Mouse (Mus musculus) testis, adult 2 months (tissue): Measurements from ENCODE around the gene Gm15107. TPM values are rescaled to one million over a fixed set of nuclear protein-coding genes. Genes with fewer than 3 reads are reported as not detected.
"Not testable (repeated sequence)": the region's sequence is repeated elsewhere in the genome, so short reads cannot be mapped to it uniquely, and the experiment has no call there.

Experiments used
- H3K27ac ChIP-seq: fragments of 200-500 bp; 2 replicates; pipeline ENCODE4 v1.5.1; 2012; ENCODE audit warnings: low read depth, low read length; ENCODE audit not compliant: control insufficient read depth, insufficient read depth
- H3K27me3 ChIP-seq: fragments of 200-500 bp; 2 replicates; pipeline ENCODE4 v1.6.1; 2012; ENCODE audit warnings: mild to moderate bottlenecking, low read length, moderate library complexity; ENCODE audit not compliant: control insufficient read depth, insufficient read depth
- H3K36me3 ChIP-seq: fragments of 200-500 bp; 2 replicates; pipeline ENCODE4 v1.6.1; 2012; ENCODE audit warnings: mild to moderate bottlenecking, low read length; ENCODE audit not compliant: control insufficient read depth, insufficient read depth
- H3K4me1 ChIP-seq: fragments of 200-500 bp; 2 replicates; pipeline ENCODE4 v1.6.1; 2012; ENCODE audit warnings: low read length; ENCODE audit not compliant: control insufficient read depth, insufficient read depth
- H3K4me3 ChIP-seq: fragments of 200-500 bp; 2 replicates; pipeline ENCODE4 v1.5.1; 2012; ENCODE audit warnings: low read depth, mild to moderate bottlenecking, low read length, moderate library complexity, mixed read lengths; ENCODE audit not compliant: control insufficient read depth
- polyA plus RNA-seq: library from polyadenylated mRNA; depleted of rRNA; stranded (reverse); fragments of >200 nt; gene quantifications from 2 replicates; pipeline ENCODE4 v1.2.3, GENCODE M21; 2012; rRNA removed

Gm15107 gene
- 0.82 and 1.9 TPM in 2 replicates for polyA plus RNA-seq

DNA sequence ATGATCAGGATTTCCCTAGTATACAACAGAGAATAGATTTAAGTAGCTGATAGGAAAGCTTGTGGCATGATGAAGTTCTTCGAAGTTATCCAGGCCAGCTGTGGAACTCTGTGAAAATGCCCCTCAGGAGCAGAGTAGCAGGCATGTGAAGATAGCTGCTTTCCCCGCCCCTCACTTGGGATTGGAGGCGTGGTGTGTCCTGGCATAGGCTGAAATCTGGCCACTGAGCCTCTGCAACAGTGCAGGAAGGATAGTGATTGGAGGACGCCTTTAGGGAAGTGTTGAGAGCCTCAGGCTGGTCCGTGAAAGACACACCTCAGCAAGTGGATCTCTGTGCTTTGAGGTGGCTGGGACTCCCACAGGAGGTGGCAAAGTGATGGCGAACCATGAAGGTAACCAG is at the start of gene Gm15107:
Gene Gm15107, plus strand, starts transcription at position 301 of the 400 bp plus-strand sequence.
- H3K36me3 ChIP-seq, H3K4me1 ChIP-seq, H3K27me3 ChIP-seq, H3K4me3 ChIP-seq, H3K27ac ChIP-seq: not testable (repeated sequence)

Other genes with a start within 250 kb of the Gm15107 start
- gene Gm15080, start 187.7 kb upstream of the Gm15107 start, polyA plus RNA-seq = 0.31 TPM in 1 of 2 replicates, not detected in the other